Mouse (Mus musculus) embryonic facial prominence, embryonic 11.5 days (tissue): ENCODE results near the gene Samd4b. TPM values are rescaled to one million over a fixed set of nuclear protein-coding genes. Genes with fewer than 3 reads are reported as not detected.

Source experiments
- ATAC-seq: fragments of 200-750 bp; cut with Nextera tagmentation; replicated peaks from 2 replicates; pipeline ENCODE4 v1.8.0; 2017; ENCODE audit warnings: low read depth; ENCODE audit not compliant: insufficient number of reproducible peaks, low FRiP score, low TSS enrichment
- DNase-seq: peaks from one replicate; pipeline ENCODE4 v3.0.0-alpha.2; 2015; ENCODE audit warnings: low spot score
- H3K27ac ChIP-seq: fragments of 300-500 bp; sonication (generic); replicated peaks from 2 replicates; pipeline ENCODE4 v1.5.1; 2014; ENCODE audit warnings: mild to moderate bottlenecking, low read depth, low read length, control low read depth
- H3K27me3 ChIP-seq: fragments of 300-500 bp; sonication (generic); 2 replicates; pipeline ENCODE4 v1.6.1; 2014; ENCODE audit warnings: mild to moderate bottlenecking, low read length, moderate library complexity, mixed read lengths; ENCODE audit not compliant: control insufficient read depth, insufficient read depth
- H3K36me3 ChIP-seq: fragments of 300-500 bp; sonication (generic); replicated peaks from 2 replicates; pipeline ENCODE4 v1.6.1; 2014; ENCODE audit warnings: low read depth, mild to moderate bottlenecking, low read length, moderate library complexity, mixed read lengths; ENCODE audit not compliant: control insufficient read depth, insufficient read depth
- H3K4me1 ChIP-seq: fragments of 300-500 bp; sonication (generic); 2 replicates; pipeline ENCODE4 v1.6.1; 2014; ENCODE audit warnings: low read length, mixed read lengths; ENCODE audit not compliant: control insufficient read depth, insufficient read depth
- H3K4me2 ChIP-seq: fragments of 300-500 bp; sonication (generic); 2 replicates; pipeline ENCODE4 v1.6.1; 2014; ENCODE audit warnings: low read depth, mild to moderate bottlenecking, control low read depth, low read length, moderate library complexity
- H3K4me3 ChIP-seq: fragments of 300-500 bp; sonication (generic); 2 replicates; pipeline ENCODE4 v1.5.1; 2014; ENCODE audit warnings: low read depth, low read length, control low read depth
- H3K9ac ChIP-seq: fragments of 300-500 bp; sonication (generic); replicated peaks from 2 replicates; pipeline ENCODE4 v1.6.1; 2014; ENCODE audit warnings: mild to moderate bottlenecking, control low read depth, low read length
- H3K9me3 ChIP-seq: fragments of 300-500 bp; sonication (generic); replicated peaks from 2 replicates; pipeline ENCODE4 v1.6.1; 2016; ENCODE audit warnings: mild to moderate bottlenecking, low read length, inconsistent platforms, mixed read lengths; ENCODE audit not compliant: control insufficient read depth
- WGBS: fragments of 180-500 bp; shearing (Covaris S2); extraction: QIAGEN DNeasy Blood & Tissue Kit; methylation state at CpG from one replicate; pipeline ENCODE4 v1.1.7; 2014; 5-methylcytosine and 5-hydroxymethylcytosine counted together
- polyA plus RNA-seq: library from polyadenylated mRNA; unstranded; fragments of >200 nt; fragmentation: Nextera tagmentation; extraction: Ambion mirVana; gene quantifications from 2 replicates; pipeline ENCODE4 v1.2.1, GENCODE M21; 2014

The Samd4b gene
- polyA plus RNA-seq, 1 experiment from 2014 or later, result 29.4 TPM

GRCm38 (mm10) chr7:28478854-28479253, 119.1 kb downstream of the Samd4b start:
- no peak overlapping the region for H3K9ac ChIP-seq
- WGBS, result 4% methylated on average over 8 of the region's 8 CpGs
- no peaks in the 10 kb centered on the region for H3K27me3 ChIP-seq
- H3K4me2 ChIP-seq, result no peak overlapping the region
- H3K27ac ChIP-seq, result no peak overlapping the region
- no peaks in the 10 kb centered on the region for H3K4me1 ChIP-seq
- H3K36me3 ChIP-seq, result no peaks in the 10 kb centered on the region
- no peaks in the 10 kb centered on the region for H3K9me3 ChIP-seq
- no peak overlapping the region for H3K4me3 ChIP-seq
- ATAC-seq (no peak), DNase-seq (peak; percentile 47)

GRCm38 (mm10) chr7:28477363-28477762, 120.6 kb downstream of the Samd4b start:
- WGBS, result 74% methylated on average over 5 of the region's 5 CpGs
- no peak overlapping the region for H3K9ac ChIP-seq
- DNase-seq, result no peak
- H3K27ac ChIP-seq, result no peak overlapping the region
- H3K9me3 ChIP-seq, result no peaks in the 10 kb centered on the region
- H3K4me3 ChIP-seq, result no peak overlapping the region
- no peaks in the 10 kb centered on the region for H3K36me3 ChIP-seq
- H3K4me1 ChIP-seq, result no peaks in the 10 kb centered on the region
- H3K27me3 ChIP-seq, result no peaks in the 10 kb centered on the region
- no peak overlapping the region for H3K4me2 ChIP-seq
- ATAC-seq, result no peak

GRCm38 (mm10) chr7:28476191-28476590, 121.8 kb downstream of the Samd4b start:
- Histone ChIP-seq H3K4me2 (no peak overlapping the region), H3K27ac (no peak overlapping the region), H3K9me3 (no peaks in the 10 kb centered on the region), H3K4me3 (no peak overlapping the region), H3K4me1 (no peaks in the 10 kb centered on the region), H3K36me3 (no peaks in the 10 kb centered on the region), H3K9ac (no peak overlapping the region), H3K27me3 (no peaks in the 10 kb centered on the region)
- WGBS, result 81% methylated on average over 6 of the region's 6 CpGs
- ATAC-seq, result no peak
- no peak for DNase-seq

- Histone ChIP-seq H3K27ac (no peak overlapping the region), H3K9ac (peak overlapping the region; percentile 78), H3K27me3 (0 out of 2 replicates have a peak, but pooled peaks cover 4% of the 10 kb centered on the region), H3K4me1 (peaks cover 4% of the 10 kb centered on the region; the same call in 1 of the 2 replicates), H3K36me3 (peaks cover 2% of the 10 kb centered on the region; the same call in 1 of the 2 replicates), H3K9me3 (no peaks in the 10 kb centered on the region), H3K4me3 (peak overlapping the region; percentile 48), H3K4me2 (peak overlapping the region; percentile 89)
- peak; percentile 55 for ATAC-seq
- under 1% methylated on average over 44 of the region's 63 CpGs for WGBS
- DNase-seq, result peak; percentile 73
These were observed 130.7 kb downstream of the Samd4b start for GRCm38 (mm10) chr7:28467213-28467751.

- Histone ChIP-seq H3K4me3 (peak overlapping the region; percentile 48), H3K9ac (peak overlapping the region; percentile 78), H3K36me3 (peaks cover 3% of the 10 kb centered on the region; the same call in 1 of the 2 replicates), H3K27me3 (0 out of 2 replicates have a peak, but pooled peaks cover 4% of the 10 kb centered on the region), H3K4me2 (peak overlapping the region; percentile 89), H3K27ac (no peak overlapping the region), H3K4me1 (peaks cover 4% of the 10 kb centered on the region; the same call in 1 of the 2 replicates), H3K9me3 (no peaks in the 10 kb centered on the region)
- peak; percentile 31 for DNase-seq
- no peak; the same call in 1 of the 2 replicates for ATAC-seq
- 16% methylated on average over 40 of the region's 40 CpGs for WGBS
These were observed 131.2 kb downstream of the Samd4b start for GRCm38 (mm10) chr7:28466721-28467212.

- H3K27me3 ChIP-seq, result 0 out of 2 replicates have a peak, but pooled peaks cover 4% of the 10 kb centered on the region
- ATAC-seq, result no peak
These were observed 133.3 kb downstream of the Samd4b start for GRCm38 (mm10) chr7:28464416-28465212.

GRCm38 (mm10) chr7:28462769-28463168, 135.2 kb downstream of the Samd4b start:
- Histone ChIP-seq H3K4me2 (no peak overlapping the region), H3K9me3 (no peaks in the 10 kb centered on the region), H3K4me1 (peaks cover 4% of the 10 kb centered on the region; the same call in 1 of the 2 replicates), H3K4me3 (no peak overlapping the region), H3K36me3 (peaks cover 13% of the 10 kb centered on the region), H3K9ac (no peak overlapping the region), H3K27ac (no peak overlapping the region), H3K27me3 (0 out of 2 replicates have a peak, but pooled peaks cover 4% of the 10 kb centered on the region)
- 87% methylated on average over 2 of the region's 2 CpGs for WGBS
- DNase-seq (no peak), ATAC-seq (no peak)

More at GRCm38 (mm10) chr7:28464416-28465212, 133.3 kb downstream of the Samd4b start:
- H3K9ac ChIP-seq, result no peak overlapping the region
- peaks cover 4% of the 10 kb centered on the region; the same call in 1 of the 2 replicates for H3K4me1 ChIP-seq
- peaks cover 6% of the 10 kb centered on the region for H3K36me3 ChIP-seq
- H3K4me3 ChIP-seq, result no peak overlapping the region
- no peak overlapping the region for H3K27ac ChIP-seq
- 67% methylated on average over 10 of the region's 10 CpGs for WGBS
- H3K4me2 ChIP-seq, result no peak overlapping the region
- no peaks in the 10 kb centered on the region for H3K9me3 ChIP-seq
- peak; percentile 45 for DNase-seq

- no peaks in the 10 kb centered on the region for H3K9me3 ChIP-seq
- H3K4me2 ChIP-seq, result no peak overlapping the region
- H3K9ac ChIP-seq, result no peak overlapping the region
- no peaks in the 10 kb centered on the region for H3K27me3 ChIP-seq
- no peak overlapping the region for H3K4me3 ChIP-seq
- 88% methylated on average over 5 of the region's 5 CpGs for WGBS
- no peak for DNase-seq
- no peaks in the 10 kb centered on the region for H3K4me1 ChIP-seq
- H3K27ac ChIP-seq, result no peak overlapping the region
- H3K36me3 ChIP-seq, result peaks cover 13% of the 10 kb centered on the region
- ATAC-seq, result no peak
These were observed 137.6 kb downstream of the Samd4b start for GRCm38 (mm10) chr7:28460361-28460760.
